Mouse (Mus musculus): ENCODE data around the gene Fmnl3.

GRCm38 (mm10) chr15:99387976-99388375, 17.7 kb upstream of the Fmnl3 start:
- no peak for TF ChIP-seq TAL1 (IDR thresholded peaks at IDR 0.05; ENCODE audit: low read length)
- TF ChIP-seq GATA1 (IDR thresholded peaks at IDR 0.05; ENCODE audit: low read length) = no peak

Data from erythroblast, embryonic 14.5 days (primary cell).